Mouse (Mus musculus) T-helper 1 cell (primary cell): ENCODE data around the gene Kcnq4.

ENCODE experiments used
- in situ Hi-C: fragments of 300-600 bp; cut with MboI, MseI; formaldehyde crosslinking; loops from one replicate; pipeline ENCODE4 v1.15.1; 2025; ENCODE audit warnings: high pct_unique_total_duplicates

Gene Kcnq4

DNA sequence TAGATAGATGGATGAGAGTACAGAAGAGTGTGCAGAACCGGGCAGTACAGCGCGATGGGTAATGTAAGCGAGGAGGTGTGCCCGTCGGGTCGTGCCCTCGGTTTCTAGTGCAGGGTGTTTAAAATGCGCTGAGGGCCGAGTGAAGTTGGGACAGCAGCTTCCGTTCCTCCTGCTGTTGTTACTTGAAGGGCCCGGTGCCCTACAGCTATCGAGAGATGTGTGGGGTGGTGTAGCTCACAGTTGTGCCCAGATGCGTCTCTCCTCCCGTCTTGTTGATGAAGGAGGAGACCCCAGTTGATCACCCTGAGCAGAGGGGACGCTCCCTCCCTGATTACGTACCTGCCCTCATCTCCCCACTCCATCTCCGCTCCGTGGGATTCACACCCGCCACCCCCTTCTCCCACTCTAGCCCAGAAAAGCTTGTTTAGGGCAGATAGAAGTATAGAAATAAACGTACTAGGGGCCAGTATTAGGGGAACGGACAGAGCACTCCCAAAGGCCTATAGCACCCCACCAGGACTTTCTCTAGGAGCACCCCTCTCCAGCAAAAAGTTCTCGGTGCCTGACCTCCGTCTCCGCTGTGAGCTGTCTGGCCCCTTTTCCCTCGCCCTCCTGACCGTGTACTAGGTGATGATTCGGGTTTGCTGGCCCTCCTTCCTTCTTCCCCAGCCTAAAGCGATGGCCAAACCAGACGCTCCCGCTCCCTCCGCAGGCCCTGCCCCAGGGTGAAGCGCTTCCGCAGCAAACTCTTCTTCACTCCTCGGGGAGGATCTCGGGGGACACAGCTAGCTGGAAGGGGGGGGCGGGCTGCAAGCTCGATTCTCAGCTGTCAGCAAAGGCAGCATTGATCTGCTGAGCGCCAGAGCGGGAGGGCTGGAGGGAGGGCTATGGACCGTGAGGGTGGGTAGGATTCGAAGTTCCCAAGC is at the start of gene Kcnq4:
TSS of gene Kcnq4 (minus strand) at position 672 of the 926 bp plus-strand sequence.
- in situ Hi-C loops: no loop called here

DNA sequence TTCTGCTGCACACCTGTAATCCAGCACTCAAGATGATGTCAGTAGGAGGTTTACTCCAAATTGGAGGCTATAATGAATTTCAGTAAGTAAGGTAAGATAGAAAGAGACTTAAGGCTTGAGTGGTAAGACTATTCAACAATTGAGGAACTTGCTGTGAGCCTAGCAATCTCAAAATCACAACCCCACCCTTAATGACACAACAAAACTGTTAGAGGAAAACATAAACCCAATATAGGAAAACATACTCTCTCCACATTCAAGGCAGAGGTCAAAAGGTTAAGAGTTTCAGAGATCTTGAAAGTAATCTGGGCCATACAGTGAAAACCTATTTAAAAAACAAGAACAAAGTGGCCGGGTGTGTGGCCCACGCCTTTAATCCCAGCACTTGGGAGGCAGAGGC is 48.3 kb upstream of the Kcnq4 start:
- in situ Hi-C loops: no loop called here

DNA sequence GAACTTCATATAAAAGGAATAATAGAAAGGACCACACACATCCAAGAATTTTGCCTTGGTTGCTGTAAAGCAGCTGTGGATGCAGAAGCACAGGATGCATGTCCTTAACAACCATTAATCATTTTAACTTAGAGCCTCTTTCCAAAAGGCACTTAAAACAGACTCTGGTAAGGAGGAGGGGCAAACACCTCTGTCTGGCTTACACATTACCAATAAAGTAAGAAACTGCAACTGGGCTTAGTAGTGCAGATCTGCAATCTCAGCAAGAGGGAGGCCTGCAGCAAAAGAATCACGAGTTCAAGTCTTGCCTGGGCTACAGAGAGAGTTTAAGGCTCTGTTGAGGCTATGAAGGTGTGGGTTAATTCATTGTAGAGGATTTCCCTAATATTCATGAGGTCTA is 47.2 kb upstream of the Kcnq4 start:
- in situ Hi-C loops: no loop called here

DNA sequence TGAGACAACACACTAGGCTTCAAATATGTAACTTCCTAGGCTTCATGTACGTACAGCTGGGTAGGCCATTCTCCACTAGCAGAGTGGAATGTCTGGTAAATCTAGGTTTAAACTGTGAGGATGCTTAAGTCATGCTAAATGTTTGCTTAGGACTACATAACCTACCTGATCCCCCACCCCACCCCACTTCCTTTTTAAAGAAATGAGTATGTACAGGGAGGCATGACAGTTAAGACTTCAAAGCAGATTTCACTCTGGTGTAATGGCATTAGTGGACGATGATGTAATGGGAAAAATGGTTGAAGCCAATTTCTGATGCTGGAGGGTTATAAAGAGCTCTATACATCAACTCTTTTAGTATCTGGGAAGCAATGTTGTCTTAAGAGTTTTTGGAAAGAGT is 44.5 kb upstream of the Kcnq4 start:
- in situ Hi-C loops: no loop called here

DNA sequence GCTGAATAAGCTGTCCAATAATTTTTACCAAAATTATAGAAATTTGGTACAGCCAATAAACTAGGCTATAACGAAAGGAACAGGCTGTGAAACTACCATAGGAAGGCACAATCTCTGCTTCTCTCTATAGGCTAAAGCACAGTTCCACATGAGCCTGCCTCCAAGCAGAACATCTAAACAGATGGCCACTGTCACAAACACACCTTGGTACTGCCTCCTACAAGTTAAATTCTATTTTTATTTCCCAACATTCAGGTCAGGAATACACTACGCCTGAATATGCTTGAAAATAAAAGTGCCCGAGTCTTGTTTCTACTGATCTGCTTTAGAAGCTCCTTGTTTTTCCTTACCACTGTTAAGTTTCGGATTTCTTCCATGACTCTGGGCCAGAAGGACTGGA is 41.6 kb upstream of the Kcnq4 start:
- in situ Hi-C loops: no loop called here

DNA sequence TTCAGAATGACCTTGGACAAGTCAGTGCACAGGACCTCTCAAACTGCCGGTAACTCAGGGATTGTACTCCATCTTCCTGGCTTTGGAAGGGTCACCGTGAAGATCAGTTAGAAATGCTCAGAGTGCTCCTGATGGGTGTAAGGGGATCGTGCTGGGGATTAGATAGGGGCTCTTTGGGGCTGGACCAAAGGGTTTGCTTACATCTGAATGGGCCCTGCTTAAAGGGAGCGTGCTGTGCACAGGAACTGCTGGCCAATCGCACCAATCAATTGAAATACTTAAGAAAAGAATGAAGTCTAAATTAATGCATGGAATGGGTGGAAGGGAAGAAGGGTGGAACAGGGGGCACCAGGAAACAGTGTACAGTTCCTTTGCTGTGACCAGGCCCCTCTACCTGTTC is 7.4 kb upstream of the Kcnq4 start:
- in situ Hi-C loops: no loop called here

DNA sequence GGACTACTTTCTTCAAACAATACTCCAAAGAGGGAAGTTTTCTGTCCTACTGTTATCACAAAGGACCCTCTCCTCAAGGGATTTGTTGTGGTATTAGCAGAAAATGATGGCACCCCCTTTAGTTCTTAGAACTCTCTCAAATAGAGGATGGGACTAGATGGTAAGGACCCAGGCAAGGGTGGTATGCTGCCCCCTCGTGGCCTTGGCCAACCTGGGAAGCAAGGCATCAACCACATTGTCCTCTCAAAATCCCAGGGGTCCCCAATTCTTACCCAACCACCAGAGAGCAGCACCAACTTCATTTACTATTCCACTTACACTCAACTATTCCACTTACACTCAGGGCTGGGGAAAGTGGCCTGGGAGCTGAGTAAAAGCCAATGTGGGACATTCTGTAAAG is 6.9 kb upstream of the Kcnq4 start:
- in situ Hi-C loops: no loop called here

DNA sequence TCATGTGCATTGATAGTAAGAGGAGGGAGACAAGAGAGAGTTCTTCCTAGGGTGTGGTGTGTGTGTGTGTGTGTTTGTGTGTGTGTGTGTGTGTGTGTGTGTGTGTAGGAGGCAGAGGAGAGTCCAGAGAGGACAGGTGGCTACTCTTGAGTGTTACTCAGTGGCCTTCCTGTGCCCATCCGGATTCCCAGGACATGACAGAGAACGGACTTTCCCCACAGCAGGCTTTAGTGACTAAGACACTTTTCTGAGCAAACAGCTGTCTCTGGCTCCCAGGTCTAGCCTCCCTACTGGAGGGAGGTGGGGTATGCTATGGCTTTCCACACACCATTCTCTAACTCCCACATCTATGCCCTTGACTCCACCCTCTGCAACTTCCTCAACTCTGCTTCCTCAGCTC is 1.2 kb upstream of the Kcnq4 start:
- in situ Hi-C loops: no loop called here

DNA sequence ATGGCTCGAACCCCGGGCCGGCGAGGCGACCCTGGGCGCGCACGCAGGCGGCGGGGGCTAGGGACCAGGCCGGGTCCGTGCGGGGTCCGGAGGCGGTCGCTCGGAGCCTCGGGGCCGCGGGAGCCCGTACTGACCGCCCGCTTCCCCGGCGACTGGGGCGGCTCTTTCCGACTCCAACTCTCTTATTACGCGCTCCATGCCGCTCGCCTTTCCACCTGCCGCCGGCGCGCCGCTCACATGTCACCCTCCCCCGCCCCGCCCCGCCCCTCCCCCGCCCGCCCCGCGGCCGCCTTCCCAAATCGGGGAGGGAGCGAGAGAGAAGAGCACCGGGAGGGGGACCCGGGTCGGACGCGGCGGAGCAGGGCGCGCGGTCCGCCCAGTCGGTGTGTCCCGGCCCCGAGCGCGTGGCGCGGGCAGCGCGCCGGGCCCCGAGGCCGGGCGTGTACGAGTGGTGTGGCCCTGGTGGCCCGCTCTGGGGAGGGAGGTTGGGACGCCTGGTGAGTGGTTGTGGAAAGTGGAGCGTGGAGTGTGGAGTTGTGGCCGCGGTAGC is 1.1 kb downstream of the Kcnq4 start:
- in situ Hi-C loops: no loop called here

DNA sequence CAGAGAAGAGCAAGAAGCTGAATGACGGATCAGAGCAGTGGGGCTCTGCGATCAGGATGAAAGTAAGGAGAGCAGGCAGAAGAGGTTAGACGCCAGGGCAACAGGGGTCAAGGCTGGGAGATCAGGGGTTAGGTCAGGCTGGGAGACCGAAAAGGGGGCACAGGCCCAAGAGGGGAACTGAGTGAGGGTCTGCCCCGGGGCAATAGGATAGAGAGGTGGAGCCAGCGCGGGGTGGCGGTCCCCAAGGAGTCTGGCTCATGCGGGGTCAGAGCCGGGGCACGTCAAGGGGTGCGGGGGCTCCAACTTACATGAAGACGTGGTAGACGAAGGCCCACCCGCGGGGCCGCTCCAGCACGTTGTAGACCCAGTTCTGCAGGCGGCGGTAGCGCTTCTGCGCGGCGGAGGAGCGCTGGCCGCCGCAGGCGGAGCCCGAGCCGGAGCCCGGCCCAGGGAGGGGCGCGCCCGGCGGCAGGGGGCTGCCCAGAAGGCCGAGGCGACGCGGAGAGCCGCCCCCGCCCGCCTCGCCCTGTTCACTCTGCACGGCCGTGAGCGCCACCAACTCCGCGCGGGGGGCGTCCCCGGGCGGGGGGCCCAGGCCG is 1.8 kb downstream of the Kcnq4 start:
- in situ Hi-C loops: no loop called here

DNA sequence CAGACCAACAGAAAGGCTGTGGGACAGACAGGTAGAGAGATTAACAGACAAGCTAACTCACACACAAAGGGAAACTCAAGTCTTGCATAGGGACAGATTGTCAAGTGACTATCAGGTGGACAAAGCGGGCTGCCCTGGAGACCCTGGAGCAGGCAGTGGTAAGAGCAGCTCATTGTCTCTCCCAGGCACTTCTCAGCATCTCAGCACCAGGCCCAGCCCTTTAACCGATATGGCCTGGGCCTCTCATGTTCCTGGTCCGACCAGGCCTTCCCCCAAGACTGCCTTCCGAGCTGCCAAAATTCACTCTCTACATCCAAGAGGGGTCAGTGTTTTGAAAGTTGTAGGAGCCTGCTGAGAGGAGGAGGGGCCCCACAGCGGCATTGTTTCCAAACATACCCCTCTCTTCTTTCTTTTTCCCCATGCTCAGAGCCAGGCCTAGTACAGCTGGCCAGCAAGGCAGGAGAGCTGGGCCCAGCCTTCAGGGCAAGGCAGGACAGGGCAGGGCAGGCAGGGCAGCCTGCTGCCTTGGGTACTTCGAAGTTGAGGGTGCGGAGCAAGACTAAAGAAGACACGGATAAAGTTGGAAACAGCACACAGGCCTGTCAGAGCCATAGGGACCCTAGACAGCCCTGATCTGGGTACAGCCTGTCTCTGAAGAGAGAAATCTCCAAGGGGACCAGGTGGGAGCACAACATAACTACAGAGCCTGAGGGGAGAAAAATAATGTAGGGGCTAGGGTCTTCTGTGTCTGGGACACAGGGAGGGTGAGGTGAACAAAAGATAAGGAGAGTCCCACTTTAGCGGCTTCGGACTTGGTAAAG is 2.5 kb downstream of the Kcnq4 start:
- in situ Hi-C loops: no loop called here

DNA sequence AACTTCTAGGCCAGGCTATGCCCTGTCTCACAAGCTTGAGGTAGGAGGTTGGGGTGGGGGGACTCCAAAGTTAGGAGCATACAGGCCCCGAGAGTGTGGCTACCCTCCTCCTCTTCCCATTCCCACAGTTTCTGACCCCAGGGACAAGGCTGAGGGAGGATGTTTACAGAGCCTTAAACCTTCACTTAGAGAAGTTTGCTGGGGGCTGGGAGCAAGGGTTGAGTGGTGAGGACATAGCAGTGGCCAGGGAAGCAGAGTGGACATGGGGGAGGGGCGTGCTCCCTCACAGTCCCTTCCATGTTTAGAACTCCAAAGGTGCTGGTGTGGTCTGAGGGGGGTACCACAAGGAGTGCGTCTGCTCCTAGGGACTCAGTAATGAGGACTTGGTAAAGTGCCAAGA is 4.8 kb downstream of the Kcnq4 start:
- in situ Hi-C loops: no loop called here

DNA sequence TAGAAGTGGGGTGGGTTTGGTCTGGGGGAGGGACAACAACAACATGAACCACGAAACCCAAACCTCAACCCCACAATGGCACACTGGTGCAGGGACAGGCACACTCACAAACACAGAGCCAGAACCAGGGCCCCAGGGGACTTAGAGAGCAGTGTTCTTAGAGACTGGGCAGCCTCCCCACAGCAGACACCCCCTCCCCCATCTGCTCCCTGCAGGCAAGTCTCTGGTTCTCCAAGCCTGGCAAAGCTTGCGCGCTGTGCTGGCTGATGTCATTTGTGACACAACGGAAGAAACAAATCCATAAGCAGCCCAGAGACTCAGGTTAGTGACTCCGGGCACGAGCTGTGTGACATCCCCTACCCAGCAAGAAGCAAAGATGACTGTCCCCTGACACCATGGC is 7.1 kb downstream of the Kcnq4 start:
- in situ Hi-C loops: no loop called here

DNA sequence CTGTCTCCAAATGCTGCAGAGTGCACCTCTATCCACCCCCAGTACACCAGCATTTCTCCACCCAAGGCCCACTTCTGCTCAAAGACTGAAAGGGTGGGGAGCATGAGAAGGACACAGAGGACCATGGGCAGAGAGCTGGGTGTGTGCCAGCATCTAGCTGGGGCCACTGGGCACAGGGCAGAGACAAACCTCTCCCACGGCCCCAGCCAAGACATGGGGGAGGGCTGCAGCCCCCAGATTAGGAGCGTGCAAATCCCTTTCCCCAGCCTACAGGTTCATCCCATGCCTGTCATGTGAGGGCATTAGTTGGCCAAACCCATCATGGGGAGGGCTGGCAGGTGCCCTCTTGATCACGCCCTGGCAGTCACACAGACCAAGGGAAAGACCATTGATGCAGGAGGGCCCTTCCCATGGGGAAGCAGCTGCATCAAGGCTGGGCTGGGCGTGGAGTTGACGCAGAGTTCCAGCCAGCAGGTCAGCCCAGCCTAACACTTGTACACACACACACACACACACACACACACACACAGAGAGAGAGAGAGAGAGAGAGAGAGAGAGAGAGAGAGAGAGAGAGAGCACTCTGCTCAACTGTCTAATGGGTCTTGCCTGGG is 14.3 kb downstream of the Kcnq4 start:
- in situ Hi-C loops: no loop called here

DNA sequence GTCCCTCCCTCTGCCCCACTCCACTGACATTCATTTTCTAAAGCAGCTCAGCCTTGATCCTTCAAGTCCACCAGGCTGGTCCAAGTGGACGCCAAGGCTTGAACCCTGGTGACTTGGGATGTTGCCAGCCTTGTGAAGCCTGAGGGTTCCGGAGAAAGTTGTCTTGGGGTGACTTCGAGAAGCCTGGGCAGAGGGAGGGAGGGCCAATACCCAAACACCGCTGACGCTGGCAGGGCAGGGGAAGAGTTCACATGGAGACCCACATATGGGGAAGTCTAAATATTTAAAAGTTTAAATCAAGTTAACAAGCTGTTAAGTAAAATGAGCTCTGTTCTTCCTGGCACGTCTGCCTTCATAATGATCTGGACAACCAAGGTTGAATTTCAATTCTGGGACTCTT is 15.7 kb downstream of the Kcnq4 start:
- in situ Hi-C loops: no loop called here

DNA sequence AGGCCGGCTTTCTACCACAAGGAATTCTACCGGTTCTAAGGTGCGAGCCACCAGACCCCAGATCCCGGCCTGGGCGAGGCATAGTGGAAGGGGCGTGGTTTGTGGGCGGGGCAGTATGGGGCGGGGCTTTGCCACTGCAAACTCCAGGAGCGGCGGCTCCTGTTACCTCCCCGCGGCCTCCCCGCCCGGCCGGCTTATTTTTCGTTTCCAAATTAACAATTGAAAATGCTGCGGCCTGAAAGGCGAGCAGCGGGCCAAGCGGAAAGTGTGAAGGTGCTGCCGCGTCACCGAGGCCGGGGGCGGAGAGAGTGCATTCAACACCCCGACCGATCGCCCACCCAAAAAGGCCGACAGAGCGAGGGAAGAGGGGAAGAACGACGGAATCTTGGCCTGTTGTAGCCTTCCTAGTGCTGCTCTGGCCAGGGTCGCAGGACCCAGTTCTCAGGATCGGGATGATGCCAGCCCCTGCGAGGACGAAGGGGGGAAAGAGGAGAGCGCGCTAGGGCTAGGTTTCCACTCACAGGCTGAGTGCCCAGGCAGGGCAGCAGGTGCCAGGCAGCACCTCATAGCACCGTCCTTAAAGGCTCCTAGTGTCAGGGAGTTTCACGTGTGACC is 17.3 kb downstream of the Kcnq4 start:
- in situ Hi-C loops: no loop called here

DNA sequence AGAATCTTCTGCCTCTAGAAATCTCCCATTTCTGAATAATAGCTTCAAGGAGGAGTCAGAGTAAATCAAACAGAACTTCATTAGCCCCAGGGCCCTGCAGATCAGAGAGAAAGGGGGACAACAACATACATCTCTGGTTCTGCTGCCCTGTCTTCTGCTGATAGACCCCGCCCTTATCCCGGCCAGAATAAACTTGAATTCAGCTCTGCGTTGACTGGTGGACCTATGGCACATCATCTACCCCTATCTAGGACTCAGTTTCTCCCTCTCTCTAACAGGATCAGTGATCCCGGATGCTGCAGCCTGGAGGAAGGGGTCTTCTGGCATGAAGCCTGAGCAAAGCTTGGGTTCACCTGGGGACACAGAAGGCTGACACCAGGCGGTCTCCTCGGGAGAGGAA is 17.8 kb downstream of the Kcnq4 start:
- in situ Hi-C loops: no loop called here

DNA sequence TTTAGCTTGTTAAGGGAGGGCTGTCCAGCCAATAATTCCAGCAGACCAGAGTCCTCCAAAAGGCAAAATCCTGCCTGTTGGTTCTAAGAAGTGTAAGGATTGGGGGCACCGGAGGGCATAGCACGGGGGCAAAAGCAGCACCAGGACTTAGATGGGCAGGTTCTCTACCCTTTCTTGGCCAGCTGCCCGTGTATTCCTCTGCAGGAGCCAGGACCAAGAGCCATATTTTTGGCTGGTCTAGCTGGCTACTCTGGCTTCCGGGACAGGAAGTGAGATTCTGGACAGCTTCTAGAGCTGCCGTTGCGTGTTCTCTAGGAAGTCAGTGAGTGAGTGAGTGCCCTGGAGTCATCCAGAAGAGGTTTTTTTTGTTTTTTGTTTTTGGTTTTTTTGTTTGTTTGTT is 18.3 kb downstream of the Kcnq4 start:
- in situ Hi-C loops: no loop called here

DNA sequence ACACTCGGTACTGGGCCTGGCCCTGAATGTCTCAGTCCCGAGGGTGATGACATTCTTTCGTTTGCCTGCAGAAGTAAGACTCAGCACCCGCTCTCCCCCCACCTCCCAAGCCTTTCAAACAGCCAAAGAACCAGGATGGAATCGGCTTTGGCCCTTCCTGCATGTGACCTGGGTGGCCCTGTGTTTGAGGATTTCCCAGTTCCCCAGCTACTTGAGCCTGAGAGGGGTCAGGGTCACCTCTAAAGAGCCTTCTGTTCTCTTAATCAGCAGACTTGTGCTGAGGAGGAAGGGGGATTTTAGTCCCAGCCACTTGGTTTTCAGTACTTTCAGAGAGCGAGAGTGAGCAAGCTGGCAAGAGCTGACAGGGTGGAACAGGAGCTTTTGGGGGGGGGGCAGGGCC is 19.0 kb downstream of the Kcnq4 start:
- in situ Hi-C loops: no loop called here

DNA sequence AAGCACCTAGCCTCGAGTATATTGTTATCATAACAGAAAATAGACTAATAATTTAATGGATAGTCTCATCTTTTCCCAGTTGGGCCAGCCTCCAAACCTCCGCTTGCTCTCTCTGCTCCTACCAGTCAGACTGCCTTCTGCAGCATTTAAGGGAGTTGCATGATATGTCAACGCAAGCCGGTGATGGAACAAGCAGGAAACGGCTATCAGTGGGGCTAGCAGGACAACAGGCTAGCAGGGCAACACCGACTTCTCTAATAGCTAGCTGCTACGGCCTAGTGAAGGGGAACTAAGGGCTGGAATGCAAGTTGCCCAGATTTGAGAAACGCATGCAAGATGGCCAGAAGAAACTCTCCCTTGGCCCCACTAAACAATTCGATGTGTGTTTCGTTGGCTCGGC is 20.6 kb downstream of the Kcnq4 start:
- in situ Hi-C loops: no loop called here

DNA sequence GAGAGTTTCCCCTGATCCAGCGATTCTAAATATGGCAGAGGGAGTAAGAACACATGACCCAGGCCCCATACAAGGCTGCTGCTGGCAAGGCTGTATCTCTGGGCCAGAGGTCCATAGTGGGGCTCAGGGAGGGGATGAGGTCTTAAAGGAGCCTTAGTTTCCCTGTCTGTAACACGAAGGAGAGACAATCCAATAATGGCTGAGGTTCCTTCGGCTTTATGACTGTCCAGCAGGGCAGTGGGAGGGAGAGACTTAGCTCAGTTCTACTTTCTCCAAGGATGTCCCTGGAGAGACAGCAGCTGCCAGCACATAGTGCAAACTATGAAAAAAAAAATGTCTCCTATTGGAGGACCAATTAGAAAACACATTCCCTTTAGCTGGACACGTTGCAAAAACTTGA is 22.2 kb downstream of the Kcnq4 start:
- in situ Hi-C loops: no loop called here
